Mouse (Mus musculus) cerebellum, adult 2 months (tissue): ENCODE results near the gene 1700017B05Rik.

Experiments used
- CTCF ChIP-seq: fragments of 200-500 bp; IDR thresholded peaks from 2 replicates; pipeline ENCODE4 v1.5.1; 2011; ENCODE audit warnings: low read depth, mild to moderate bottlenecking, control low read depth, low read length, moderate library complexity, borderline replicate concordance; ENCODE audit not compliant: insufficient read depth
- POLR2A ChIP-seq: fragments of 200-500 bp; IDR thresholded peaks from 2 replicates; pipeline ENCODE4 v1.6.1; 2011; ENCODE audit warnings: low read length, control low read depth, borderline replicate concordance; ENCODE audit not compliant: insufficient read depth

GRCm38 (mm10) chr9:57229726-57230125 is 32.7 kb downstream of the 1700017B05Rik start:
- no peak for TF ChIP-seq POLR2A
- no peak for TF ChIP-seq CTCF
